Mouse (Mus musculus) lung, adult 2 months (tissue): ENCODE results near the gene Tbc1d17.

ENCODE experiments used
- CTCF ChIP-seq: fragments of 200-500 bp; IDR thresholded peaks from 2 replicates; pipeline ENCODE4 v1.5.1; 2011; ENCODE audit warnings: mild to moderate bottlenecking, low read length, control low read depth; ENCODE audit not compliant: insufficient read depth
- POLR2A ChIP-seq: fragments of 200-500 bp; IDR thresholded peaks from 2 replicates; pipeline ENCODE4 v1.6.1; 2011; ENCODE audit warnings: low read depth, mild to moderate bottlenecking, control low read depth, low read length, borderline replicate concordance; ENCODE audit errors: extremely low read depth

DNA sequence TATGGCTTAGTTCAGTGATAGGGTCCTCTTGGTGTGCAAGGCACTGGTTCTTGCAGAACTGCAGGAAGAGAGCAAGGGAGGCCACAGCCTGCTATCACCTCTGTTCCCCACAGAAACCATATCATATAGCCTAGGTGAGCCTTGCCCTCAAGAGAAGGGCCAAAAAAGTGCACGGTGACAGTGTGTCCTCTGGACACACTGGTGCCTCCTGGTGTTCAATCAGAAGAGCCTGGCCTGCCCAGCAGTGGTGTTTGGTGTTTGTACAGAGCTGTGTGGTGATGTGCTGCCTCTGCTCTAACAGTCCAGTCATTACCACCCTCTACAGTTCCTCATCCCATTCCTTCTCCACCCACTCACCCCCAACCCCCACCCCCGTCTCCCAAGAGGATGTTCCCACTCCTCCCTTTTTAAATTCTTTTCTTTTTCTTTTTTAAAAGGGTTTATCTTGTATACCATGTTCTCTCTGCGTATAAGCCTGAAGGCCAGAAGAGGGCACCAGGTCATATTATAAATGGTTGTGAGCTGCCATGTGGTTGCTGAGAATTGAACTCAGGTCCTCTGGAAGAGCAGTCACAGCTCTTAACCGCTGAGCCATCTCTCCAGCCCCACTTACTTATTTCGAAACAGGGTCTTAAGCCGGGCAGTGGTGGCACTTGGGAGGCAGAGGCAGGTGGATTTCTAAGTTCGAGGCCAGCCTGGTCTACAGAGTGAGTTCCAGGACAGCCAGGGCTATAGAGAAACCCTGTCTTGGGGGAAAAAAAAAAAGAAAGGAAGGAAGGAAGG lies 27.0 kb downstream of the Tbc1d17 start:
- TF ChIP-seq POLR2A: no peak
- TF ChIP-seq CTCF: peak; percentile 21; the same call in 1 of the 2 replicates
